Mouse (Mus musculus) adrenal gland, postnatal 36 days (tissue): ENCODE results near the gene Catsper1. TPM values are rescaled to one million over a fixed set of nuclear protein-coding genes. Genes with fewer than 3 reads are reported as not detected.
"Not testable (repeated sequence)": the region's sequence is repeated elsewhere in the genome, so short reads cannot be mapped to it uniquely, and the experiment has no call there.

Experiments
- DNase-seq, 2 experiments: peaks; one replicate each; pipeline ENCODE4 v3.0.0; 2021; ENCODE audit warnings: mixed read lengths in 1 of 2
- long read RNA-seq, 2 experiments: library from polyadenylated mRNA; stranded (forward); transcript quantifications; one replicate each; pipeline ENCODE4 v2.0.0; 2021; ENCODE audit warnings: borderline sequencing depth in 2 of 2
- total RNA-seq, 2 experiments: library from RNA; stranded (reverse); gene quantifications; 2 replicates each; pipeline ENCODE4 v1.2.3; 2021

The Catsper1 gene
- total RNA-seq, result not detected
- long read RNA-seq, experiment 1, result 0 reads
- long read RNA-seq, experiment 2, result 0 reads

- no peak for DNase-seq
These were observed at the start of gene Catsper1 for GRCm38 (mm10) chr19:5335441-5335840. Gene Catsper1, plus strand, starts transcription at chr19:5335741.

- peak; percentile 97 to 99 for DNase-seq
These were observed 40.4 kb upstream of the Catsper1 start, which contains the start of gene Sf3b2 for GRCm38 (mm10) chr19:5294972-5295735. Gene Sf3b2, minus strand, starts transcription at chr19:5295455.

GRCm38 (mm10) chr19:5295736-5296075, 39.8 kb upstream of the Catsper1 start:
- DNase-seq, result no peak

- DNase-seq, result no peak
These were observed 38.9 kb upstream of the Catsper1 start for GRCm38 (mm10) chr19:5296630-5297029.

- DNase-seq, result no peak
These were observed 37.4 kb upstream of the Catsper1 start, which contains the start of gene Gal3st3 for GRCm38 (mm10) chr19:5297903-5298800. Gene Gal3st3, plus strand, starts transcription at chr19:5298331.

- no peak for DNase-seq
These were observed 35.0 kb upstream of the Catsper1 start for GRCm38 (mm10) chr19:5300588-5300987.

- DNase-seq, result peak; percentile 45 to 69
These were observed 33.1 kb upstream of the Catsper1 start for GRCm38 (mm10) chr19:5302455-5302854.

- DNase-seq, result no peak
These were observed 29.3 kb upstream of the Catsper1 start for GRCm38 (mm10) chr19:5306279-5306678.

GRCm38 (mm10) chr19:5306968-5307734, 28.4 kb upstream of the Catsper1 start:
- DNase-seq, result peak in 1 of 2 experiments; percentile 20

GRCm38 (mm10) chr19:5309025-5309424, 26.5 kb upstream of the Catsper1 start:
- DNase-seq, result no peak

GRCm38 (mm10) chr19:5313189-5313588, 22.4 kb upstream of the Catsper1 start:
- DNase-seq, result no peak

GRCm38 (mm10) chr19:5323801-5324200, 11.7 kb upstream of the Catsper1 start:
- no peak for DNase-seq

- DNase-seq, result no peak
These were observed 7.6 kb upstream of the Catsper1 start for GRCm38 (mm10) chr19:5327970-5328369.

GRCm38 (mm10) chr19:5334741-5335140, 800 bp upstream of the Catsper1 start:
- DNase-seq, result no peak

GRCm38 (mm10) chr19:5337975-5338374, 2.4 kb downstream of the Catsper1 start:
- DNase-seq, result peak; percentile 77 to 85

GRCm38 (mm10) chr19:5341360-5341759, 5.8 kb downstream of the Catsper1 start:
- no peak for DNase-seq

- no peak for DNase-seq
These were observed 10.0 kb downstream of the Catsper1 start for GRCm38 (mm10) chr19:5345297-5346131.

- DNase-seq, result no peak
These were observed 12.5 kb downstream of the Catsper1 start for GRCm38 (mm10) chr19:5348064-5348463.

- DNase-seq, result no peak
These were observed 13.3 kb downstream of the Catsper1 start for GRCm38 (mm10) chr19:5348526-5349501.

GRCm38 (mm10) chr19:5349502-5349873, 13.9 kb downstream of the Catsper1 start, which contains the start of gene Cst6:
Gene Cst6, minus strand, starts transcription at chr19:5349574.
- not testable (repeated sequence) for DNase-seq
